Mouse (Mus musculus) CH12.LX (cell line): ENCODE measurements around the gene Elob. TPM values are rescaled to one million over a fixed set of nuclear protein-coding genes. Genes with fewer than 3 reads are reported as not detected.

Experiments used
- DNase-seq: peaks from one replicate; pipeline ENCODE4 v3.0.0-alpha.2; 2013; ENCODE audit errors: extremely low read depth
- H3K27ac ChIP-seq: 2 replicates; pipeline ENCODE4 v1.5.1; 2012; ENCODE audit warnings: low read depth, mild to moderate bottlenecking, control low read depth, moderate library complexity; ENCODE audit not compliant: insufficient read depth
- H3K27me3 ChIP-seq: replicated peaks from 2 replicates; pipeline ENCODE3; 2012; ENCODE audit warnings: inconsistent platforms
- H3K36me3 ChIP-seq, 2 experiments: replicated peaks in 1 of 2; 2 replicates each; pipeline versions ENCODE3 to v1.6.1; 2012; ENCODE audit warnings: inconsistent platforms in 1 of 2, low read length in 1 of 2, mild to moderate bottlenecking in 1 of 2, mixed read lengths in 1 of 2, moderate library complexity in 1 of 2; ENCODE audit not compliant: control insufficient read depth in 1 of 2, insufficient read depth in 1 of 2
- H3K4me1 ChIP-seq, 2 experiments: 2 replicates each; pipeline ENCODE4 v1.6.1; 2012; ENCODE audit warnings: inconsistent platforms in 1 of 2, moderate library complexity in 1 of 2; ENCODE audit not compliant: insufficient read depth in 2 of 2, control insufficient read depth in 1 of 2
- H3K4me2 ChIP-seq: 2 replicates; pipeline ENCODE4 v1.6.1; 2012; ENCODE audit warnings: low read depth, mild to moderate bottlenecking, control low read depth; ENCODE audit not compliant: poor library complexity, insufficient read depth, severe bottlenecking
- H3K4me3 ChIP-seq, 3 experiments: fragments of 150-350 bp in 1 of 3; sonication (generic) in 1 of 3; replicated peaks in 1 of 3; 2 replicates each; pipeline versions ENCODE3 to v1.5.1; 2011 to 2012; ENCODE audit warnings: low read depth in 2 of 3, low read length in 2 of 3, mild to moderate bottlenecking in 2 of 3, moderate library complexity in 2 of 3, control low read depth in 1 of 3, improper control_type of control experiment in 1 of 3, inconsistent platforms in 1 of 3, mixed read lengths in 1 of 3; ENCODE audit not compliant: poor library complexity in 1 of 3
- H3K79me2 ChIP-seq: replicated peaks from 2 replicates; pipeline ENCODE4 v1.6.1; 2012; ENCODE audit warnings: mild to moderate bottlenecking, moderate library complexity; ENCODE audit not compliant: control insufficient read depth, poor library complexity, insufficient read depth, severe bottlenecking; ENCODE audit errors: extremely low read depth
- H3K9ac ChIP-seq: 2 replicates; pipeline ENCODE4 v1.6.1; 2012; ENCODE audit warnings: low read depth, mild to moderate bottlenecking, control low read depth, moderate library complexity; ENCODE audit not compliant: insufficient read depth
- H3K9me3 ChIP-seq: replicated peaks from 2 replicates; pipeline ENCODE3; 2012; ENCODE audit warnings: low read length, inconsistent platforms, mixed read lengths
- BHLHE40 ChIP-seq: IDR thresholded peaks from 2 replicates; pipeline ENCODE4 v1.6.1; 2011; ENCODE audit warnings: mild to moderate bottlenecking, low read depth, low read length, improper control_type of control experiment
- ELF1 ChIP-seq: IDR thresholded peaks from 2 replicates; pipeline ENCODE4 v1.6.1; 2014; ENCODE audit warnings: low read depth, mild to moderate bottlenecking, inconsistent platforms, low read length, improper control_type of control experiment
- EP300 ChIP-seq: IDR thresholded peaks from 2 replicates; pipeline ENCODE4 v1.6.1; 2011; ENCODE audit warnings: low read length, improper control_type of control experiment
- GABPA ChIP-seq: IDR thresholded peaks from 2 replicates; pipeline ENCODE4 v1.6.1; 2012; ENCODE audit warnings: low read depth, low read length, improper control_type of control experiment, inconsistent platforms; ENCODE audit not compliant: insufficient replicate concordance
- IRF4 ChIP-seq: IDR thresholded peaks from 2 replicates; pipeline ENCODE4 v1.6.1; 2014; ENCODE audit warnings: low read depth, mild to moderate bottlenecking, inconsistent platforms, low read length, improper control_type of control experiment
- JUN ChIP-seq: IDR thresholded peaks from 2 replicates; pipeline ENCODE4 v1.6.1; 2011; ENCODE audit warnings: low read depth, mild to moderate bottlenecking, low read length, improper control_type of control experiment, moderate library complexity; ENCODE audit not compliant: insufficient read depth
- JUND ChIP-seq: conservative IDR thresholded peaks from 2 replicates; pipeline ENCODE4 v1.6.1; 2011; ENCODE audit warnings: low read depth, low read length, improper control_type of control experiment
- KAT2A ChIP-seq: IDR thresholded peaks from 2 replicates; pipeline ENCODE4 v1.6.1; 2012; ENCODE audit warnings: low read length, improper control_type of control experiment, inconsistent platforms; ENCODE audit not compliant: insufficient replicate concordance
- MAX ChIP-seq: IDR thresholded peaks from 2 replicates; pipeline ENCODE4 v1.6.1; 2011; ENCODE audit warnings: low read length, improper control_type of control experiment
- MAZ ChIP-seq: IDR thresholded peaks from 2 replicates; pipeline ENCODE4 v1.6.1; 2012; ENCODE audit warnings: low read depth, mild to moderate bottlenecking, inconsistent platforms, low read length, improper control_type of control experiment, moderate library complexity
- MEF2A ChIP-seq: IDR thresholded peaks from 2 replicates; pipeline ENCODE4 v1.6.1; 2014; ENCODE audit warnings: low read depth, mild to moderate bottlenecking, inconsistent platforms, low read length, improper control_type of control experiment, borderline replicate concordance
- MXI1 ChIP-seq: IDR thresholded peaks from 2 replicates; pipeline ENCODE4 v1.6.1; 2011; ENCODE audit warnings: mild to moderate bottlenecking, low read depth, low read length, improper control_type of control experiment
- NELFE ChIP-seq: IDR thresholded peaks from 2 replicates; pipeline ENCODE4 v1.6.1; 2011; ENCODE audit warnings: low read depth, low read length, improper control_type of control experiment
- NRF1 ChIP-seq: IDR thresholded peaks from 2 replicates; pipeline ENCODE4 v1.6.1; 2014; ENCODE audit warnings: low read depth, mild to moderate bottlenecking, inconsistent platforms, low read length, improper control_type of control experiment, moderate library complexity
- PAX5 ChIP-seq: IDR thresholded peaks from 2 replicates; pipeline ENCODE4 v1.6.1; 2012; ENCODE audit warnings: low read length, inconsistent platforms, mixed read lengths
- RAD21 ChIP-seq: IDR thresholded peaks from 2 replicates; pipeline ENCODE4 v1.6.1; 2011; ENCODE audit warnings: low read depth, mild to moderate bottlenecking, low read length, improper control_type of control experiment, moderate library complexity
- SIN3A ChIP-seq: IDR thresholded peaks from 2 replicates; pipeline ENCODE4 v1.6.1; 2012; ENCODE audit warnings: low read length, improper control_type of control experiment, inconsistent platforms
- UBTF ChIP-seq: IDR thresholded peaks from 2 replicates; pipeline ENCODE4 v1.6.1; 2012; ENCODE audit warnings: low read depth, mild to moderate bottlenecking, inconsistent platforms, low read length, improper control_type of control experiment, moderate library complexity
- USF1 ChIP-seq: IDR thresholded peaks from 2 replicates; pipeline ENCODE4 v1.6.1; 2014; ENCODE audit warnings: low read depth, mild to moderate bottlenecking, inconsistent platforms, low read length, improper control_type of control experiment
- USF2 ChIP-seq: conservative IDR thresholded peaks from 2 replicates; pipeline ENCODE4 v1.6.1; 2011; ENCODE audit warnings: low read depth, low read length, improper control_type of control experiment
- ZC3H11A ChIP-seq: IDR thresholded peaks from 2 replicates; pipeline ENCODE4 v1.6.1; 2012; ENCODE audit warnings: low read depth, mild to moderate bottlenecking, inconsistent platforms, low read length, improper control_type of control experiment
- ZMIZ1 ChIP-seq: IDR thresholded peaks from 2 replicates; pipeline ENCODE4 v1.6.1; 2012; ENCODE audit warnings: low read depth, mild to moderate bottlenecking, inconsistent platforms, low read length, improper control_type of control experiment
- ZNF384 ChIP-seq: IDR thresholded peaks from 2 replicates; pipeline ENCODE4 v1.6.1; 2012; ENCODE audit warnings: low read depth, low read length, improper control_type of control experiment, inconsistent platforms
- dilution Hi-C: fragments of 300-500 bp; cut with MboI; formaldehyde crosslinking; loops from 2 replicates; pipeline ENCODE4 v1.14.3; 2020; ENCODE audit warnings: low sequenced_read_pairs; ENCODE audit not compliant: extremely low pct_unique_long_range_greater_than_20kb, extremely low pct_ligation_motif_present
- in situ Hi-C: fragments of 300-500 bp; cut with MboI; formaldehyde crosslinking; loops from 3 replicates; pipeline ENCODE4 v1.14.3; 2019; ENCODE audit warnings: low sequenced_read_pairs, low pct_ligation_motif_present, low pct_unique_long_range_greater_than_20kb, mixed read lengths
- polyA plus RNA-seq: library from polyadenylated mRNA; unstranded; fragments of >175 nt; gene quantifications from 2 replicates; pipeline ENCODE4 v1.2.1, GENCODE M21; 2012; ENCODE audit warnings: low read depth; ENCODE audit not compliant: insufficient read length
- total RNA-seq, 2 experiments: library from RNA; depleted of rRNA; stranded (reverse); fragments of 300-350 nt in 1 of 2; fragments of >200 nt in 1 of 2; gene quantifications; 2 replicates each; pipeline ENCODE4 v1.2.3; 2012 to 2014

Elob gene
- total and polyA plus RNA-seq, 3 experiments = 306 to 534 (median 386) TPM

DNA sequence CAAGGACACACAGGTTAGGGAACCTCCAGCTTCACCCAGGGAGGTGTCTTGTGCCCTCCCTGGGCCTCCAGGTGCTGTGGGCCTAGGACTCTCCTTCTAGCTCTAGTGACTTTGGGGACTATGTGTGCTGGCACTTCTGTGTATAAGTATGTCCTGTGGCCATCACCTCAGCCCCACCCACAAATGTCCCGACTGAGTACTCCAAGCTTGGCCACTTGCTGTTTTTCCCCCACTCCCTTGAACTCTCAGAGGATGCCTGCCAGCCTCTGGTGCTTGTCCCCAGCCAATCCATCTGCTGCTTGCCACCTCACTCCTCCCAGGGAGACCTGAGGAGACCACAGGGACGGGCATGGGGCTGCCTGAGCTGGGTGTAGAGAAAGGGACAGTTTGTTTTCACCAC lies 50.5 kb downstream of the Elob start:
- in situ Hi-C loops = loop anchor here (5.0 to 10.0 kb wide), 2 partner anchors 59 to 186 kb away; partner anchors contain the start of gene Prss33
- H3K9ac ChIP-seq = no peak overlapping the region
- H3K79me2 ChIP-seq = no peaks in the 10 kb centered on the region
- no peaks in the 10 kb centered on the region for H3K9me3 ChIP-seq
- no peak overlapping the region for H3K4me3 ChIP-seq
- TF ChIP-seq GABPA (no peak), USF1 (no peak), MAX (no peak), BHLHE40 (no peak), PAX5 (no peak), UBTF (no peak), JUND (no peak), MEF2A (no peak), MXI1 (no peak), SIN3A (no peak), IRF4 (no peak), JUN (no peak), ZC3H11A (no peak), USF2 (no peak), NRF1 (no peak), MAZ (no peak), ZNF384 (no peak), KAT2A (no peak)
- TF ChIP-seq, all 38 proteins: peak for 0
- Histone ChIP-seq H3K4me2 (no peak overlapping the region), H3K27me3 (no peaks in the 10 kb centered on the region), H3K4me1 (peaks cover 3 to 21% of the 10 kb centered on the region in 2 experiments; a peak in 3 of 4 replicates), H3K27ac (no peak overlapping the region), H3K36me3 (no peaks in the 10 kb centered on the region)
- dilution Hi-C loops = no loop called here
- no peak for DNase-seq

GRCm38 (mm10) chr17:23777141-23777540 lies 51.8 kb downstream of the Elob start:
- Histone ChIP-seq H3K4me2 (no peak overlapping the region), H3K36me3 (no peaks in the 10 kb centered on the region), H3K79me2 (no peaks in the 10 kb centered on the region), H3K27ac (no peak overlapping the region), H3K4me1 (peaks cover 3 to 18% of the 10 kb centered on the region in 2 experiments; a peak in 3 of 4 replicates), H3K27me3 (no peaks in the 10 kb centered on the region), H3K4me3 (no peak overlapping the region), H3K9ac (no peak overlapping the region), H3K9me3 (no peaks in the 10 kb centered on the region)
- no peak for TF ChIP-seq PAX5
- no peak for TF ChIP-seq NELFE
- no peak for TF ChIP-seq USF2
- TF ChIP-seq JUND = no peak
- TF ChIP-seq EP300 = no peak
- TF ChIP-seq ELF1 = no peak
- no peak for TF ChIP-seq RAD21
- no peak for TF ChIP-seq ZMIZ1
- no peak for TF ChIP-seq ZNF384
- TF ChIP-seq USF1 = no peak
- no peak for TF ChIP-seq MXI1
- no peak for TF ChIP-seq MAX
- TF ChIP-seq NRF1 = no peak
- no peak for TF ChIP-seq MAZ
- dilution Hi-C loops (no loop called here), in situ Hi-C loops (loop anchor here (5.0 to 10.0 kb wide), 2 partner anchors 60 to 188 kb away; partner anchors contain the start of gene Prss33)
- no peak for DNase-seq
